Mouse (Mus musculus) testis, adult 2 months (tissue): ENCODE measurements around the gene Polr2m.

Experiments used
- CTCF ChIP-seq: fragments of 200-500 bp; IDR thresholded peaks from 2 replicates; pipeline ENCODE4 v1.5.1; 2012; ENCODE audit warnings: low read depth, mild to moderate bottlenecking, inconsistent platforms, low read length, moderate library complexity; ENCODE audit not compliant: control insufficient read depth, insufficient read depth, insufficient replicate concordance
- POLR2A ChIP-seq: fragments of 200-500 bp; IDR thresholded peaks from 2 replicates; pipeline ENCODE4 v1.6.1; 2012; ENCODE audit warnings: low read depth, mild to moderate bottlenecking, inconsistent platforms, low read length, moderate library complexity; ENCODE audit not compliant: control insufficient read depth

DNA sequence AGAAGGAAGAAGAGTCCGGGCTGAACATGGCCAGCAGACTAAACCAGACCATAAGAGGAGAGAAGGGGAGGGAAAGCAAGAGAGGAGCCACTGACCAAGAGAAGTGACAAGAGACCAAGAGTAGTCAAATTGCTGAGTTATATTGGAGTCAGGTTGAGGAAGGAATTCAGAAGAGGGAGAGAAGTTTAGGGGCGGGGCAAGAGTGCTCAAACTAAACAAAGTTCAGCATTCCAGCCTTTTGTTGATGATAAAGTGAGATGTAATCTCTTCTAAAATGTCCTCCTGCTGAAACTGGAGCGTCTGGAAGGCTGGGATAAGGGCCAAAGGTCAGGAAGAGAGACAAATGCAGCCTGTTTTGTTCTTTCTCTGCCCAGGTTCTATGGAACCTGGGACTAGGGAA lies 4.3 kb upstream of the Polr2m start:
- TF ChIP-seq CTCF (no peak), POLR2A (no peak)
